Mouse (Mus musculus) testis, adult 2 months (tissue): ENCODE data around the gene Abhd6.

Experiments used
- CTCF ChIP-seq: fragments of 200-500 bp; IDR thresholded peaks from 2 replicates; pipeline ENCODE4 v1.5.1; 2012; ENCODE audit warnings: low read depth, mild to moderate bottlenecking, inconsistent platforms, low read length, moderate library complexity; ENCODE audit not compliant: control insufficient read depth, insufficient read depth, insufficient replicate concordance
- POLR2A ChIP-seq: fragments of 200-500 bp; IDR thresholded peaks from 2 replicates; pipeline ENCODE4 v1.6.1; 2012; ENCODE audit warnings: low read depth, mild to moderate bottlenecking, inconsistent platforms, low read length, moderate library complexity; ENCODE audit not compliant: control insufficient read depth

DNA sequence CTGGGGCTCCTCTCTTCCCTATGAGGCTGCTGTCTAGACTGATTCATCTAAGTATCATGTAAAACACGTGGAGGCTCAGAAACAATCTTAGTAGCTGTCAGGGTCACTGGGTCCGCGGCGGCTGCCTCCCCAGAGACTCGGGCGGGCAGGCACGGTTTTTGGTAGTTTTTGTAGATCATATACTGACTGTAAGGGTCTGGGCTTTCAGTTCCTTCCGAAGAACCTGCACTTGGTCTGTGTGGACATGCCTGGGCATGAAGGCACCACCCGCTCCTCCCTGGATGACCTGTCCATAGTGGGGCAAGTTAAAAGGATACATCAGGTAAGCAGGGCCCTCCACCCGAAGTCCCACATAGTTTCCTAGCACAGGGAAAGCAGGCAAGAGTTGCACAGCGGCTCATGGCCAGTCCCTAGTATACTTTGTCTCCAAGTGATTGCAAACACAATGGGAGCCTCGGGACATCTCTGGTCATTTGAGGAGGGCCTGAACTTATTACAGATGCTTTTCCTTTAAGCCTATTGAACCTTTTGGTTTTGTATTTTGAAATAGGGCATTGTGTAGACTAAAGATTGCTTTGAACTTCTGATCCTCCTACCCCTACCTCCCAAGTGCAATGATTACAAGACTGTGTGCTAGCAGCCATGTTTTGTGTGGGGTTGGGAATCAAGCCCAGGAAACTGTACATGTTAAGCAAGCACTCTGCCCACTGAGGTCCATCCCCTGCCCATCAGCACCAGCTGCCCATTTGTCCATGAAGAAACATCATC is 38.4 kb downstream of the Abhd6 start:
- TF ChIP-seq CTCF (no peak), POLR2A (no peak)
